Mouse (Mus musculus) small intestine, adult 2 months (tissue): ENCODE results near the gene Wdr19. TPM values are rescaled to one million over a fixed set of nuclear protein-coding genes. Genes with fewer than 3 reads are reported as not detected.
A peak's percentile ranks its signal among the peaks of the same experiment; 100 is the strongest.
"Not testable (repeated sequence)": the region's sequence is repeated elsewhere in the genome, so short reads cannot be mapped to it uniquely, and the experiment has no call there.

Source experiments
- H3K27ac ChIP-seq: fragments of 200-500 bp; 2 replicates; pipeline ENCODE4 v1.5.1; 2012; ENCODE audit warnings: low read depth, low read length, control low read depth, inconsistent platforms; ENCODE audit not compliant: insufficient read depth
- H3K27me3 ChIP-seq: fragments of 200-500 bp; 2 replicates; pipeline ENCODE4 v1.6.1; 2012; ENCODE audit warnings: mild to moderate bottlenecking, moderate library complexity, low read length, inconsistent platforms; ENCODE audit not compliant: control insufficient read depth, insufficient read depth
- H3K36me3 ChIP-seq: fragments of 200-500 bp; 2 replicates; pipeline ENCODE4 v1.6.1; 2012; ENCODE audit warnings: mild to moderate bottlenecking, low read length, control low read depth, inconsistent platforms; ENCODE audit not compliant: control insufficient read depth, insufficient read depth
- H3K4me1 ChIP-seq: fragments of 200-500 bp; 2 replicates; pipeline ENCODE4 v1.6.1; 2012; ENCODE audit warnings: low read length, inconsistent platforms, mixed read lengths; ENCODE audit not compliant: control insufficient read depth, insufficient read depth, insufficient read length
- H3K4me3 ChIP-seq: fragments of 200-500 bp; 2 replicates; pipeline ENCODE4 v1.5.1; 2012; ENCODE audit warnings: low read depth, mild to moderate bottlenecking, control low read depth, inconsistent platforms, low read length, moderate library complexity
- CTCF ChIP-seq: fragments of 200-500 bp; IDR thresholded peaks from 2 replicates; pipeline ENCODE4 v1.5.1; 2012; ENCODE audit warnings: low read depth, mild to moderate bottlenecking, control low read depth, inconsistent platforms, low read length, moderate library complexity, mixed read lengths; ENCODE audit not compliant: insufficient replicate concordance, insufficient read length; ENCODE audit errors: extremely low read depth
- POLR2A ChIP-seq: fragments of 200-500 bp; IDR thresholded peaks from 2 replicates; pipeline ENCODE4 v1.6.1; 2012; ENCODE audit warnings: low read depth, mild to moderate bottlenecking, control low read depth, inconsistent platforms, low read length, moderate library complexity
- WGBS: fragments of 180-500 bp; shearing (Covaris S2); methylation state at CpG from one replicate; pipeline ENCODE4 v1.1.7; 2018; 5-methylcytosine and 5-hydroxymethylcytosine counted together
- polyA plus RNA-seq: library from polyadenylated mRNA; depleted of rRNA; stranded (reverse); fragments of >200 nt; gene quantifications from 2 replicates; pipeline ENCODE4 v1.2.3, GENCODE M21; 2012

The Wdr19 gene
- polyA plus RNA-seq, 1 experiment: 0.70 TPM

- Histone ChIP-seq H3K27ac (no peak overlapping the region), H3K4me3 (no peak overlapping the region), H3K4me1 (no peaks in the 10 kb centered on the region), H3K27me3 (no peaks in the 10 kb centered on the region), H3K36me3 (peaks cover 32% of the 10 kb centered on the region)
- WGBS: 98% methylated on average over 3 of the region's 3 CpGs
- peak; percentile 47; the same call in 1 of the 2 replicates for TF ChIP-seq CTCF
- no peak for TF ChIP-seq POLR2A
These were observed 84.7 kb downstream of the Wdr19 start for GRCm38 (mm10) chr5:65284171-65284570.

- H3K4me1 ChIP-seq: no peaks in the 10 kb centered on the region
- H3K36me3 ChIP-seq: peaks cover 48% of the 10 kb centered on the region
- H3K4me3 ChIP-seq: no peak overlapping the region
- H3K27me3 ChIP-seq: no peaks in the 10 kb centered on the region
- TF ChIP-seq POLR2A (no peak), CTCF (no peak)
- WGBS: 89% methylated on average over 24 of the region's 24 CpGs
- H3K27ac ChIP-seq: no peak overlapping the region
These were observed 88.5 kb downstream of the Wdr19 start for GRCm38 (mm10) chr5:65287751-65288701.

GRCm38 (mm10) chr5:65289009-65289408 is 89.5 kb downstream of the Wdr19 start:
- WGBS: 83% methylated on average over 8 of the region's 8 CpGs
- H3K27ac ChIP-seq, H3K27me3 ChIP-seq, H3K4me3 ChIP-seq, H3K4me1 ChIP-seq: not testable (repeated sequence)
- peaks cover 50% of the 10 kb centered on the region for H3K36me3 ChIP-seq

- Histone ChIP-seq H3K27me3 (no peaks in the 10 kb centered on the region), H3K27ac (no peak overlapping the region), H3K4me1 (no peaks in the 10 kb centered on the region), H3K36me3 (peaks cover 35% of the 10 kb centered on the region), H3K4me3 (no peak overlapping the region)
- TF ChIP-seq POLR2A (no peak), CTCF (no peak)
- WGBS: 87% methylated on average over 6 of the region's 6 CpGs
These were observed 94.1 kb downstream of the Wdr19 start for GRCm38 (mm10) chr5:65293627-65294026.

GRCm38 (mm10) chr5:65294270-65294669 is 94.8 kb downstream of the Wdr19 start:
- Histone ChIP-seq H3K27ac (no peak overlapping the region), H3K4me1 (no peaks in the 10 kb centered on the region), H3K36me3 (peaks cover 35% of the 10 kb centered on the region), H3K27me3 (no peaks in the 10 kb centered on the region), H3K4me3 (no peak overlapping the region)
- TF ChIP-seq POLR2A (no peak), CTCF (no peak)
- WGBS: 40% methylated on average over 2 of the region's 2 CpGs

GRCm38 (mm10) chr5:65298167-65298950 is 98.9 kb downstream of the Wdr19 start:
- no peak overlapping the region for H3K4me3 ChIP-seq
- H3K4me1 ChIP-seq: no peaks in the 10 kb centered on the region
- H3K27me3 ChIP-seq: no peaks in the 10 kb centered on the region
- WGBS: 71% methylated on average over 7 of the region's 7 CpGs
- TF ChIP-seq POLR2A: no peak
- no peak for TF ChIP-seq CTCF
- no peak overlapping the region for H3K27ac ChIP-seq
- peaks cover 25% of the 10 kb centered on the region for H3K36me3 ChIP-seq

- not testable (repeated sequence) for H3K27ac ChIP-seq, H3K4me1 ChIP-seq, H3K4me3 ChIP-seq, H3K27me3 ChIP-seq
- WGBS: 88% methylated on average over 1 of the region's 1 CpGs
- peaks cover 21% of the 10 kb centered on the region for H3K36me3 ChIP-seq
These were observed 100.1 kb downstream of the Wdr19 start for GRCm38 (mm10) chr5:65299623-65300022.
